Mouse (Mus musculus) ES-CJ7 (cell line): ENCODE measurements at regions not wholly inside any gene's neighbourhood (a gene's known extent, or its start where the extent isn't known, plus 50 kb on each side); places are given as distances from the start of the nearest gene placed in this dataset.
"Not testable (repeated sequence)": the region's sequence is repeated elsewhere in the genome, so short reads cannot be mapped to it uniquely, and the experiment has no call there.

Source experiments
- DNase-seq: peaks from one replicate; pipeline ENCODE4 v3.0.0; 2011; ENCODE audit warnings: low read depth, low spot score

DNA sequence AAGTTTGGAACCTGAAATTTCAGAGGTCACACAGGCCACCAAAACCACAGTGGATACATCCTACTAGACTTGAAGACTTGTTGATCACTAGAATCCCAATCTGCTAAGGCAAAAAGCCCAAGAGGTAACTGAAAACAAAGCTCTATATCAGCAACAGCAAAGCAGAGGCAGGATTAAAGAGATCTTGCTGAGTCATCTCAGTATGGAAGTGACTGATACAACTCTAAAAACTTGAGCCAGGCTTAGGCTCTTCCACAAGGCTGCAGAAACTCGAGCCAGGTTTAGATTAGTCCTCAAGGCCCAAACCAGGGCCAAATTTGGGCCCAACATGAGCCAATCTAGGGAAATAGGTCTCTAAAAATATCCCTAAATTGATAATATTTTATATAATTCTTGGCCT, 56.2 kb downstream of the Speer3 start:
- no peak for DNase-seq

DNA sequence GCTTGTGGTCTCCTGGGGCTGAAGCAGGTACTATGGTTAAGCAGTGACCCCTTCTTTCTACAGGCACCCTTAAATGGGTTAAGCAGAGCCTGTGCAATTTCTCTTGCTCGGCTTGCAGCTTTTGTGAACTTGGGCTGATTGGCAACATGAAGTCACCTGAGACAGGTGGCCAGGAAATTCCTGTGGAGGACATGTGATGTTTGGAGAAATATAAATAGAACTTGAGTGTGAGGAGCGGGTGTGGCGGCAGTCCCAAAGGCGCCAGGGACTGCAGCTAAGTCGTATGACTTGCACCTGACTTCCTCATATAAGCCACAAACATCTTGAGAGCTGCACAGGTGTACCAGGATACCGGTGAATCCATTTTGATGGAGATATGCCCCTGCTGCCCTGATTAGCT, 88.8 kb downstream of the Speer3 start:
- not testable (repeated sequence) for DNase-seq

DNA sequence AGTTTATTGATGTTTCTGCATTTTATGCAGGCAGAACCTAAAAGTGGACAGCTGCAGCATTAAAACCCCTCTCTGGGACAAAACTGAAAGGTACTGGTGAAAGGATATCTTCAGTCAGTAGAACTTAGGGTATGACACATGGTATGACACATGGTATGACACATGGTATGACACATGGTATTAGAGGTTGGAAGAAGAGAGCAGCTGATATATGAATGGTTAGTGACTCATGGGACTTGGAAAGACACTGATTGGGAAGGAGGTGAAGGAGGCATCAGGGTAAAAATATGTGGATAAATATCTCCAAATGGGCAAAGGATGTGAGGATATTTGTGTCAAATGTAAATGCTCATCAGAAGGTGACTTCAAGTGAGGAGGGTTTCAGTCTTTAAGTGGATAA, 97.0 kb downstream of the Speer3 start:
- no peak for DNase-seq

DNA sequence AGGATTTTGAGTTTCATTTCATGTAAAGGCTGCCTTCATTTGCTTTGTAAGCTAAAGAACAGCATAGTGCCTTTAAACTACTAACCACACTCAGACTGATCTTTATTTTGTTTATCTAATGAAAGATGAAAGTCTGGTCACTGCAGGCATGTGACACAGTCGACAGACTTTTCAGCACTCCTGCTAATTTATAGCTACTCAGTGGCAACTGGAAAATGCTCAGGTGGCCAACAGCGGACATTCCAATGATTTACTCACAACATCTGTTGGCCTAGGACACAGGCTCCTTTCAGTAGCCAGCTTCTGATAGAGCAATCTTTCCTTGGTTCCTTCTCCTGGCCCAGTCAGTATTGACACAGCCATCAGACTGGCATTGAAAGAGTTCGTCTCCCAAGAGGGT, 116.8 kb upstream of the Sema3e start:
- DNase-seq = no peak

DNA sequence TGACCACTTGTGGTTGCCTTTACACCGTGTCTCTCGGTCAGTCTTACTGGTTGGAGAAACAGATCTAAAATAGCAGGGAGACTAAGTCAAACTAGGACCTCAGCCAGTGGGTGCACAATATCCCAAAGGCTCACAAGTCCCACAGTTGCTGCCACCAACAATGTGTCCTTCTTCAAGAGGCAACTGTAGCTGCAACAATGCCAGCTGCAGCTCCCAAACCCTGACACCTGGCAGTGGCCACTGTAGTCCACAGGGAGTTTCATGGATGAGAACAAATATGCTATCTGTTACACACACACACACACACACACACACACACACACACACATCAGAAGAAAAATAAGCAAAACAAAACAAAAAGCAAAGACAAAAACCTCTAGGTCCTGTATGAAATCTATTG, 107.7 kb upstream of the Sema3e start:
- DNase-seq = no peak

DNA sequence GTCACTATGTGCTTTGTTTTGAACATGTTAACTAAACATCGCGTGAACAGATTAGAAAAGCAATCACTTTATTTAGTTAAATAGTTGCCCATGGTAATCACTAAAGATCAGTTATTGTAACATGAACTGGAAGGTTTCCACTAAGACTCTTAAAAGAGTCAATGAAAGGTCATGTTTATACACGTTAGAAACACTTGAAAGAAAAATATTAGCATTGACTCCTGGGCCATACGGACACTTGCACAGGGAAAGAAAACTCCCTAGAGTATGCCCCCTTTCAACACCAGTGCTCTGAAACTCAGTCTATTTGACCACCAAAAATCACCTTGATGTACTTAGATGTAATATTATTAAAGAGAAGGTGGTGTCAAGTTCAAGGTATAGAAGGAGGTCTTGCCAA, 102.8 kb upstream of the Sema3e start:
- no peak for DNase-seq

DNA sequence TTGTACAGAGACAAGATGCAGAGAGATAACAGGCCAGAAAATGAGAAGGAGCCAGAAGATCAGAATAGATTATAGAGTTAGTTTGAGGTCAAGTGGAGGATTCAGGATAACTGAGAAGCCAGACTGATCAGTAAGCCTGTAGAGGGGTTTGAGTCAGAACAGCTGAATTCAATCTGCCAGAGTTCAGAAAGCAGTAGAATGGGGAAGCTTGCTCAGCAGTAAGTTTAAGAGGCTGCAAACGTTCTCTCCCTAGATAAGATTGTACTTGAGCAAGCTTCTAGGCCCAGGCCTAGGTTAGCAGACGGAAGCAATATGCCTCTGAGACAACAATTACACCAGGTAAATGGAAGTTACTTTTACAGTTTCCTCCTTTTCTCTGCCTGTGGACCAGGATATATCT, 94.1 kb upstream of the Sema3e start:
- no peak for DNase-seq

DNA sequence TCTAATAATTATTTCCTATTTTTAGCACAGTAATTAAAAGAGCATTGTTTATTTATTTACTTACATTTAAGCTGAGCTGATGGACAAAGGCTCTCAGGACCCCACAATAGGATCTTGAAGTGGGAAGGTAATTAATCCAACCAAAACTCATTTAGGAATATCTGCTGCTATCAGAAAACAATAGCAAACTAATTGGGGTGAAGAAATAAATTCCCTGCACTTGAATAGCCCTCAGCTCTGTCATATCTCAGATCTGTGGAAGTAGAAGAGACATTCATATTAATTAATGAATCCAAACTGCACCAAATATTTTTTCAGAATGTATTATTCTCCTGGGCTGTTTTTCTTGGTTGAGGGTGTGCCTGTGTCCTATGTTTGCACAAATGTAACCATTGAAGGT, 73.7 kb upstream of the Sema3e start:
- DNase-seq = no peak

DNA sequence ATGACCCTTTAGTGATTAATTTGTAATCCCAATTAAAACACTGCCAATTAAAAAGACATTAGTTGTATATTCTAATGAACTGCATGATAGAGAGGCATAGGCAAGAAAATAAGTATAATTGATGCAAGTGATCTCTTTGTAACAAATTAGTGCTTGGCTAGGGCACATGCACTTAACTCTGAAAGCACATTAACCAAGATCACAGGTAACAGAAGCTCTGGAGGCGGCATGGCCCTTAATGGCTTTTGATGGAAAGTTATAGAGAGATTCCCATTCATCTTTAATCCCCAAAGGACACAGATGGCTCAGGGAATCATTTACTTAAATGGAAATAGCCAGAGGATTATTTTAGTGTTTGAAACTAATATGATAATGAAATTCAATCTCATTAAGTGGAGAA, 69.5 kb upstream of the Sema3e start:
- DNase-seq = no peak

DNA sequence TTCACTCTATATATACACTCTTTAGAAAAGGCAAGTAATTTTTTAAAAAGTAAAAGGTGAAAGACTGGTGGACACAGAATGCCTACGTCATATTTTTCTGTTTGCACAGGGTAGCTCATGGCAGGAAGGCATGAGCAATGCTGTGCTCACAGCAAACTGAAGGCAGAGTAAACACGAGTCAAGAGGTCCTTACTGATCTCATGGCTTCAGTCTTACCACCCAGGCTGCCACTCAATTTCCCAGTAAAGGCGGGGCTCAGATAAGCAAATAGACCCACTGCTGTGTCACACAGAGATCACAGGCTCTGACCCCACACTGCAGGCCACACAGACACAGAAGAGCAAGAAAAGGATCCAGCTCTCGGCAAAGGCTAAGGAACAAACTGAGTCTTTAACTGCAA, 65.5 kb upstream of the Sema3e start:
- peak; percentile 52 for DNase-seq

DNA sequence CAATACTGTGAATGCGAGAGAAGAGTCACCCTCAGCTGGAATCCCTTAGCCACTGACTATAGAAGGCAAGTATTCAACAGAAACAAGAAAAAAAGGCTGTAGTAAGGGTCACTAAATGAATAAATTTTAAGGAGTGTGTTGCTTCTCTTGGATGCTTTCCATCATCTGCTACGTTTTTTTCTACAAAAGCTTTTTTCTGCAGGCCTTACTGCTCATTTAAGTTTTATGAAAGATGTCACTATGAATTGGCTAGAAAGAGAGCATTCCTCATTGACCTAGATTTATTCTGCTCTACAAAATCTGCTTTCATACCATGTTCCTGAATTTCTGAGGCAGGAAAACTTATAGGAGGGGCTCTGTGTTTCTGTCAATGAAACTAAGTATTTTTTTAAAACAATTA, 59.2 kb upstream of the Sema3e start:
- DNase-seq = no peak

DNA sequence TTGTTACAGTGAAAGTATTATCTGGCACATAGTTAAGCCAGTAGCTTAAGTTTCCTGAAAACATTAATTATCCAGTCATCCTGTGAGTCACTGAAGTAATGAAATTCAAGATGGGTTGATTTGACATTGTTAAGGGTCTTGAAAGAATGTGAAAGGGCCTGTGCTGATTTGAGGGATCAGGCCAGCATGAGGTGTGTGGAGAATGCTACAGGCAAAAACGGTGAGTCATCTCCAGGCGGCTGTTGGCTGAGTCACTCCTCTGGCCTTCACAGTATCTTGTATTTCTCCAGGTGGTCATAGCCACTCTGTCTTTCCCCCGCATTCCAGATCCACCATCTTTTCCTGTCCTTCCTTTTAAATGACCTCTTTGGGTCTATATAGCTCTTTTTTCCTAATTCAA, 50.4 kb upstream of the Sema3e start:
- peak; percentile 25 for DNase-seq
